Mouse (Mus musculus) G1E (cell line): Measurements from ENCODE around the gene Rpap3.

Experiments used
- CTCF ChIP-seq: IDR thresholded peaks from 2 replicates; pipeline ENCODE4 v1.5.1; 2012; ENCODE audit warnings: low read depth, low read length, inconsistent platforms, mixed read lengths
- GATA1 ChIP-seq: IDR thresholded peaks from 2 replicates; pipeline ENCODE4 v1.6.1; 2012; ENCODE audit warnings: borderline replicate concordance, low read length, inconsistent platforms, mixed read lengths

- TF ChIP-seq CTCF (no peak), GATA1 (no peak)
Measured at GRCm38 (mm10) chr15:97742074-97742473, 36.4 kb upstream of the Rpap3 start.
